Comparison of ENCODE assay signal across 14 mouse cellular contexts in the genomic region with DNA sequence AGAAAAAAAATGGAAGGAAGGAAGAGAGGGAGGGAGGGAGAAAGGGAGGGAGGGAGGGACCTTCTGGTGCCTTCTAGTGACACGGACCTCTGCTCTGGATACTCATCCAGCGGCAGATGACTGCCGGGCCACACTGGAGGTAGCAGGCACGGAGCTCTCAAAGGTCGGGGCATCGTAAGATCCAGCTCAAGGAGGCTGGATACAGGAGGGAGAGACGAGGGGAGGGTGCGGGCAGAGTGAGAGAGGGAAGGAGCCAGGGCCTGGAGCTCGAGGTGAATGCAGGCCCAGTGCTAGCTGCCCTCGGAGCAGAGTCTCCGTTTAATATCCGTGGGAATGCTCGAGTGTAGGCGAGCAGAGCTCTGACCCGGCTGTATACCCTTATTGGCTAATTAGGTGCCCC. TPM values are rescaled to one million over a fixed set of nuclear protein-coding genes. Genes with fewer than 3 reads are reported as not detected.
DNase-seq lines count a peak whose midpoint lies in the region; ATAC-seq and TF ChIP-seq lines count a peak whose summit lies in the region.
"Had no signal": no experiment of that assay in that cellular context is flagged by ENCODE, and none has a peak within 500 bp of the region (broad histone marks: within the 10 kb centered on the region; RNA-seq: fewer than 3 reads in every experiment).

No protein-coding gene starts in this region.

- peak; percentile 39; the same call in 1 of the 2 replicates for ATAC-seq in kidney, postnatal 0 days (replicated peaks; ENCODE audit: low FRiP score, low read depth)
- ATAC-seq: forebrain, embryonic 14.5 days had no signal

- peaks cover 28% of the 10 kb centered on the region for H3K4me1 ChIP-seq in kidney, postnatal 0 days (replicated peaks; ENCODE audit: insufficient read depth, low read length)
- H3K4me1 ChIP-seq: midbrain, embryonic 12.5 days had no signal

- no peak overlapping the region for H3K4me3 ChIP-seq in gastrocnemius, adult 2 months
- no peak overlapping the region for H3K4me3 ChIP-seq in kidney, postnatal 0 days (replicated peaks; ENCODE audit: low read depth, low read length)
- H3K4me3 ChIP-seq: limb, embryonic 15.5 days; midbrain, embryonic 12.5 days had no signal

- H3K4me2 ChIP-seq in kidney, postnatal 0 days (ENCODE audit: low read length): no peak overlapping the region
- H3K4me2 ChIP-seq: heart, embryonic 11.5 days; limb, embryonic 15.5 days; midbrain, embryonic 12.5 days had no signal

- no peaks in the 10 kb centered on the region for H3K27me3 ChIP-seq in kidney, postnatal 0 days (ENCODE audit: insufficient read depth, low read length)

- peak; percentile 10 for DNase-seq in gastrocnemius, adult 2 months
- DNase-seq in gastrocnemius, postnatal 25 days: no peak
- DNase-seq in kidney, postnatal 0 days (ENCODE audit: low spot score): no peak
- DNase-seq in kidney, postnatal 14 days: no peak
- DNase-seq in thymus, adult 18-20 months: peak; percentile 1 to 4
- DNase-seq in thymus, postnatal 10 days (ENCODE audit: low spot score in 2 of 2): no peak
- peak; percentile 4 for DNase-seq in thymus, postnatal 14 days
- no peak for DNase-seq in spleen, postnatal 10 days (ENCODE audit: low spot score in 2 of 2)
- DNase-seq: adrenal gland, postnatal 25 days; cerebellum, adult 8-10 months had no signal

- intact Hi-C loops in gastrocnemius, adult 2 months (cut with DNase I): no loop called here

- WGBS in kidney, postnatal 0 days: 51% methylated on average over 15 of the region's 15 CpGs

- TF ChIP-seq CTCF in gastrocnemius, adult 2 months (IDR thresholded peaks at IDR 0.05): no peak
- TF ChIP-seq CTCF in kidney, postnatal 0 days (IDR thresholded peaks at IDR 0.05; ENCODE audit: low read depth): no peak

- no peak overlapping the region for H3K9ac ChIP-seq in kidney, postnatal 0 days (ENCODE audit: low read depth, low read length)
- H3K9ac ChIP-seq: limb, embryonic 15.5 days; midbrain, embryonic 12.5 days had no signal

- no peaks in the 10 kb centered on the region for H3K9me3 ChIP-seq in kidney, postnatal 0 days (replicated peaks; ENCODE audit: low read length)
- H3K9me3 ChIP-seq: limb, embryonic 15.5 days; midbrain, embryonic 12.5 days had no signal

- H3K27ac ChIP-seq in gastrocnemius, adult 2 months: no peak overlapping the region
- 0 out of 2 replicates have a peak overlapping the region, but pooled peaks have one; percentile 21 for H3K27ac ChIP-seq in kidney, postnatal 0 days
- H3K27ac ChIP-seq: limb, embryonic 15.5 days; midbrain, embryonic 12.5 days had no signal

- H3K36me3 ChIP-seq in kidney, postnatal 0 days (ENCODE audit: insufficient read depth, low read length): no peaks in the 10 kb centered on the region
- H3K36me3 ChIP-seq: limb, embryonic 15.5 days; midbrain, embryonic 12.5 days had no signal

RNA-seq across cellular contexts. Expression of a gene that starts 28.9 kb away (rescaled TPM):
- total RNA-seq in gastrocnemius, adult 2 months (2021): 10 to 100 TPM in 1 of 2 experiments, 1 to 10 TPM in 1; 9.7 to 10.1 TPM
- 10 to 100 TPM; 10.1 to 14.9 TPM for total RNA-seq in gastrocnemius, postnatal 25 days (2021)
- 18.7 and 21.3 TPM in 2 replicates for polyA plus RNA-seq in kidney, postnatal 0 days (2015; fragmentation: Nextera tagmentation; extraction: Ambion mirVana)

Comparison
In these comparisons a context has a peak if more than half of its experiments do, and no peak if none do; other contexts are left out.
1. DNase-seq: peak in gastrocnemius, adult 2 months (single experiment), thymus, adult 18-20 months (2 of 2) and thymus, postnatal 14 days (single experiment); none in gastrocnemius, postnatal 25 days (single experiment), kidney, postnatal 0 days (single experiment), kidney, postnatal 14 days (single experiment), thymus, postnatal 10 days (0 of 2) and spleen, postnatal 10 days (0 of 2).